Mouse (Mus musculus): ENCODE data around the gene Slc27a1.

Slc27a1 gene

GRCm38 (mm10) chr8:71568387-71568937, at the start of gene Slc27a1:
TSS of gene Slc27a1 (plus strand) at chr8:71568882.
- DNase-seq = peak; percentile 92

DNA sequence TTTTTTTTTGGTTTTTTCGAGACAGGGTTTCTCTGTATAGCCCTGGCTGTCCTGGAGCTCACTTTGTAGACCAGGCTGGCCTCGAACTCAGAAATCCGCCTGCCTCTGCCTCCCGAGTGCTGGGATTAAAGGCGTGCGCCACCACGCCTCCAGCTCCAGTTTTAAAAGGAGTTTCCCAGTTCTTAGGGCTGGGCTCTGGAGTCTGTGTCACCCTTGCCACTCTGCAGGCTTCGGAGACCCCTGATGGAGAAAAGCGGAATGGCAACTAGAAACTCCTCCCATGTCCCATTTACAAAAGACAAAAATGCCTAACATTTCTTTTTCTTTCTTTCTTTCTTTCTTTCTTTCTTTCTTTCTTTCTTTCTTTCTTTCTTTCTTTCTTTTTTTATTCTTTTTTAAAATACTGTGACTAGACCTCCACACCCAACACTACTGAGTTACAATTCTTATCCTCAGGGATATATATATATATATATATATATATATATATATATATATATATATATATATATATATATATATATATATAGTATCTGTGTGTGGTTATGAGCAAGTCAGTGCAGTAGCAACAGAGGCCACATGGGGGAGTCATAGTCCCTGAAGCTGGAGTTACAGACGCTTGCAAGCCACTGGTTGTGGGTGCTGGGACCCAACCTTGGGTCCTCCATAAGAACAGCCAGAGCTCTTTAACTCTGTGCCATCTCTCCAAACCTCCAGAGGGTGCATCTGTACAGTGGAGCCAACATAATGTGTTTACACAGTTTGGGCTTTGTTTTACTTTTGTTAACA, 49.5 kb upstream of the Slc27a1 start:
- peak; percentile 76 for DNase-seq

DNA sequence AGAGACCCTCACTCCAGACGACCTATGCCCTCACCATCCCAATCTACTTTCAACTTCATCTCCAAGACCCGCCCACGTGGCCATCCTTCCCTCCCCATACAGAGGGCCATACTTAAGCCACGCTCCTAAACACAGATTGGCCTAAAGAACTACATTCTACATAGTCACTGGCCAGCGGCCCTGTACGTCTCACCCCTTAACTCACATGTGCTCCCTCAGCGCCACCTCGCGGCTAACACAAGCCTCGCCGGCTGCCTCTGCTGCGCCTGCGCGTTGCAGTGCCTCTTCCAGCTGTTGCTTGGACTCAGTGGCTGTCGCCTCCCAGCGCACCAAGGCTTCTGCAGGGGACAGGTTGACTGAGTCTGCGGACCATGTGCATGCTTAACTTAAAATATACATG, 47.0 kb upstream of the Slc27a1 start:
- DNase-seq = peak; percentile 95

DNA sequence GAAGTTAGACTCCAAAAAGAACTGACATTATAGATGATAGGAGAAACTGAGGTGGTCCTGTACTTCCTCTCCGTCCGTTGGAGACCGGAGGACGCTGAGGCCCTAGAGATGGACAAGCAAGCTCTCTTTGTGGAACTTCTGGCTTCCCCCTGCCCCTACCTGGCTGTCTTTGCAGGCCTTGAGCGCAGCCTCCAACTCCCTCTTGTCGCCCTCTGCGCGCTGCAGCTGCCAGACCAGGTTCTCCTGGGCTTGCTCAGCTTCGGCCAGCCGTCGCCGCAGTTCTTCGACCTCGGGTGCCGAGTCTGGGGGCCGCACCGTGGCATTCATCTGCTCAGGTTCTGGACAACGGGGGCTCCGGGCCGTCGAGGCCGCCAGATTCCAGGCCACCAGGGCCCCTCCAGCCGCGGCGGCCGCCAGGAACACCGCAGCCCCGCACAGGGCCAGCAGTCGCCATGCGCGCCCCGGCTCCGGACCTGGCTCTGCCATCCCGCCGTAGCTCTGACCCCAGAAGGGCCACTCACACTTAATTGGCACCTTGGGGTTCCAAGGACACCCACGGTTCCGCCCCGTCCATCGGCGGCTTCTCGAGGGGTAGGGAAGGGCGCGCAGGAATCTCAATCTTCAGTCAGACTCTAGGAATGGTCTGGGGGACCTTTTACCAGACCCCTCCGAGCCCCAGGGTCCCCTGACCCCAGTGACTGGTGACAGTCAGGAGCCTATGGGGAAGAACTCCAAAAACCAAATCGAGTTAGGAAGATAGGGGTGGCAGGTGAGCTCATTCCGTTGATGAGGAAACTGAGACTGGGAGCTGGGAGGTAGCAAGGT, 43.2 kb upstream of the Slc27a1 start, which contains the start of gene Ccdc194:
Ccdc194 (minus strand) TSS at position 486 of the 825 bp plus-strand sequence.
- no peak for DNase-seq

DNA sequence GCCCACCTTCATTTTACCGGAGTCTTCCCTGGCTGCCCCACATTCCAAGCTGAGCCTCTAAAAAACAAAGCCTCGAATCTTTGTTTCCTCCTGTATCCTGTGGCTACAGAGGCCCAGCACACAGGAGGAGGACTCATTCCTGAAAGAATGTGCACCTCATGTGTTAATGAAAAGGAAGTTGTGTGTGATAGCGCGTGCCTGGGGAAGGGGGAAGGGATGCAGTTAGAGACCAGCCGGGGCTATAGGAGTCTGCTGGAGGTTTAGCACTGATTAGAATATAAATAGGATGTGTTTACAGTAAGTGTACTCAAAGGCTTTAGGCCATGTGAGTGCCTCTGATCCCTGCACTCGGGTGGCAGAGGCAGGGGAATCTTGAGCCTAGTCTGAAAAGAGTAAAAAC, 42.4 kb upstream of the Slc27a1 start:
- no peak for DNase-seq

DNA sequence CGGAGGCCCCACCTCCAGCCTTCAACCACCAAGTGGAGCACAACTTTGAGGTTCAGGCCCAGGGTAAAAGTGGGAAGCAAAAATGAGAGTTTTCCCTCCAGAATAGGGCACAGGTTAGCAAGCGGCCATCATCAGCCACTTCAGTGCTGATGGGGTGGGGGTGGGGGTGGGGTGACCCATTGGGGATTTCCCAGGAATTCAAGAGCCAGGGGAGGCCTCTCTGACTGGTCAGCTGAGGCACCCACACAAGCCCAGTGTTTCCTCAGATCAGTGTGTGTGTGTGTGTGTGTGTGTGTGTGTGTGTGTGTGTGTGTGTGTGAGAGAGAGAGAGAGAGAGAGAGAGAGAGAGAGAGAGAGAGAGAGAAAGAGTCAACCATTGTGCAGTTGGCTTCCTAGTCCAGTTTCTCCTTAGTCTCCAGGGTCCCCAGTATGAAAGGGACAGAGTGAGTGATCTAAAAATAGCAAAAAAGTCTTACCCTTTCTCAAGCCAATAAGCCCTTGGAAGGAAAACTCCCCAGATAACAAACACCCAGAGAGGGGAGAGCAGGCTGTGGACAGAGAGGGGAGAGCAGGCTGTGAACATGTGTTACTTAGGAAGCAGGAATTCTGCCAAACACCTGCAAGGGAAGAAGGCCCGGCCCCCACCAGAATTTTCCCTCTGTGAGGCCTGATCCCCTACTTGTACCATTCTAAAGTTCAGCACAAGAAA, 41.4 kb upstream of the Slc27a1 start:
- no peak for DNase-seq

GRCm38 (mm10) chr8:71528362-71529073, 40.2 kb upstream of the Slc27a1 start:
- peak; percentile 49 for DNase-seq

GRCm38 (mm10) chr8:71530735-71531467, 37.8 kb upstream of the Slc27a1 start:
- DNase-seq = peak; percentile 52

DNA sequence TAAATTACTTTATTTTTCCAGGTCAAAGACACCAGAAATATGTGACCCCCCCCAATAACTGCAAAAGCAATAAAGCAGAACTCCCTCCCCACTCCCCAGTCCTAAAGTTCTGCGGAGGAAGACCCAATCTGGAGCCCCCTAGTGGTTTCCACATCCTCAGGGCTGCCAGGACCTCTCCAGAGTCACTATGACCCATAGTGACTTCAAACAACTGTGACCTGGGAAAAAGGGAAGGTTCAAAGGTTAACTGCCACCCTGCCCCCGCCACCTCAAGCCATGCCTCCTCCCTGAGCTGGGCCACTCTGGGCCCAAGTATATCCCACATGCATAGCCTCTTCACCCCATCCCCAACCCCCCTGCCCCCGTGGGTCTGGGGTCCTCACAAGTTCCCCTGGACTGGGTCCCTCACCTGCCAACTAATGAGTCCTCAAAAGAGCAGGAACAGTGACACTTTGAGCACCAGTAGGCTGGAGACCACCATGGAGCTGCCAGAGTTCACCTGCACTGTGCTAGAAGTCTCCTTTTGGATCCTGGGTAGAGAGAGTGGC, 34.3 kb upstream of the Slc27a1 start:
- no peak for DNase-seq

DNA sequence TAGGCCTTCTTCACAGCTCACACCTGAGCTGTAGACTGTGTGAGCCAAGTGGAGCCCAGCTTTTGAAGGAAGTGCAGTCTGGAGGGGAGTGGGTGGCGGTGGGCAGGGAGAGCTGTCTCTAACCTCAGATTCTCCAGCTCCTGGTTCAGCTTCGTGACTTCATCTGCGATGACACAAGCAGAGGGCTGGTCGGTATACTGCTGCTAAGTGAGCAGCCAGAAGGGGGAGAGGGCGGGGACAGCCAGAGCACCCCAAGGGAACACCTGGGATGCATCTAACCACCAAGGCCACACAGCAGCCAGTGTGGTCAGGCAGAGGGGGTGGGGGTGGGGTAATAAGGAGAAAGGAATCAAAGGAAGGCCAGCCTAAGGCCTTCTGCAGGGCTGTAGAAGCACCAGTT, 33.0 kb upstream of the Slc27a1 start:
- no peak for DNase-seq

DNA sequence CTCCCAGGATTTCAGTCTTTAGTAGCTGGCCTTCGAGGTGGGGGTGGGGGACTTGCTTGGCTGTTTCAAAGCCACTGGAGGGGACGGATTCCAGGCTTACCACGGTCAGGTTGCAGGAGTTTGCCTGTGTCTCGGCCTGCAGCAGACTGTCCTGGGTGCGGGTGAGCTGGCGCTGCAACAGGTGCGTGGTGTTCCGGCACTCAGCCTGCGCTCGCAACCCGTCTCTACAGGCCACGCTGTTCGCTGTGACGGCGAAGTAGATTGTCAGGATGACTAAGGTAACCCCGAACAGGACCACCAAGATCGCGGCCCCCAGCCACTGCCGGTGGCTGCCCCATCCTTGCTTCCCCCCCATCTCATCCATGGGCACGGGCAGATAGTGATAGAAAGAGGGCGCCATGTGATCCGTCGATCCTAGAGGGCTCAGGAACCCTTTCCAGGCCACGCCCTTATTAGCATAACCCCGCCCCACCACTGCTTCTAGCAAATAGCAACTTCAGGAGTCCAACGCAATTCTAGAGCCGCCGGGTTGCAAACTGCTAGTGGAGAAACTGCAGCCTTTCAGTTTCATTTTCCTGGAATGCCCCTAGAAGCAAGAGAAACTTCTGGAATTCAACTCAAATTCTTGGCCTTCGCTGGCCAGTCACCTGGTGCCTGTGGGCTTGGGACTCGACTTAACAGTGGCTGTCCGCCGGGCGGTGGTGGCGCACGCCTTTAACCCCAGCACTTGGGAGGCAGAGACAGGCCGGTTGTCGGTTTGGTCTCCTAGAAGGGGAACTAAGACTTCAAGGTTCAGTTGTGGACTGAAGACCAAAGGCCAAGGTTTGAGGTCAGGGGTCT, 31.4 kb upstream of the Slc27a1 start, which contains the start of gene Bst2:
Bst2 (minus strand) TSS at position 429 of the 840 bp plus-strand sequence.
- DNase-seq = peak; percentile 95

- DNase-seq = peak; percentile 99
Observed at GRCm38 (mm10) chr8:71542632-71543343, 25.9 kb upstream of the Slc27a1 start, which contains the start of gene Mvb12a. TSS of gene Mvb12a (plus strand) at chr8:71542922.

DNA sequence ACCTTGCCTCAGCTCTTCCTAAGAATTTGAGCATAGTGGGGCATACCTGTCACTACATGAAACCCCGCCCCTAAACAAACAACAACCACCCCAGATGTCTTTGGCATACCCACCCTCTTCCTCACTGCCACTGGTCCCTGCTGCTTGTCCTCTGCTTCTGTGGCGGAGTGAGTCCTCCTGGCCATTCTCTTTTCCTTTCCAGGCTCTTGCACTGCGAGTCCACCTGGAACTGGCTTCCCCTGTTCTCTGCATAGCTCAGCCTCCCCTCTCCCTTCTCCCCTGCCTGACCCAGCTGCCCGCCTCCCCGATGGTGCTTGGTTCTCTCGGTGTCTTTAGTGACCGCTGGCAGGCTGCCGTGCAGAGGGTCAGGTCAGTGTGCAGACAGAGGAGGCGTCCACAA, 24.9 kb upstream of the Slc27a1 start:
- no peak for DNase-seq

- no peak for DNase-seq
Observed at GRCm38 (mm10) chr8:71545053-71545452, 23.6 kb upstream of the Slc27a1 start.

DNA sequence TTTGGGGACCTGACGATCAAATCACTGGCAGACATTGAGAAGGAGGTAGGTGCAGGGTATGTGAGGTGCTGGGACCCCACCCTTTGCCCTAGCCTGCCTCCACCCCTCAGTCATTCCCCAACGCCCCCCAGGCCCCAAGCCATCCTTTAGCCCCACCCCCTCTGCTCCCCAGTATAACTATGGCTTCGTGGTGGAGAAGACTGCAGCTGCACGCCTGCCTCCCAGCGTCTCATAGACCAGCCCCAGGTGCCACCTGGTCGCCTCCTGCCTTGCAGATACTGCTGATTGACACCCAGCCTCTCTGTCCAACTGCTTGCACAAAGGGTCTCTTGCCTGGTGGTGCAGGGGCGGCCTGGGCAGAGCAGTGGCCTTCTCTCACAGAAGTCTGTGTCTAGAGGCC, 21.1 kb upstream of the Slc27a1 start:
- DNase-seq = no peak

GRCm38 (mm10) chr8:71550754-71551153, 17.9 kb upstream of the Slc27a1 start:
- DNase-seq = no peak

DNA sequence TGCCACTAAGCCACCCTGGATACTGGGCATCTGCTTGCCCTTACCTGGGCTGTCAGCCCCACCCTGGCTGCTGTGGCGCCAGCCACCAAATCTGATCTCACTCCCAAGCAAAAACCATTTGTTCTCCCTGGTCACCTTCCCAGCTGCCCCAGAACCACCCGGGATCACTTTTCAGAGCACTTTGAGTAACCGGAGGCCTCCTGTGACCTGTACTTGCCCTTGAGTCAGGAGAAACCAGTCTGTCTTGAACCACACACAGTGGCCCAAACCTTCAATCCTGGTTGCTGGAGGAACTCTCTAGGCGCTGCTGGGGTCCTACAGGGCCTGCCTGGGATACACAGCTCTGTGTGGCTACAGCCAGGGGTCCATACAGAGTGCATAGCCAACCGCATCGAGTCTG, 15.9 kb upstream of the Slc27a1 start:
- DNase-seq = no peak

DNA sequence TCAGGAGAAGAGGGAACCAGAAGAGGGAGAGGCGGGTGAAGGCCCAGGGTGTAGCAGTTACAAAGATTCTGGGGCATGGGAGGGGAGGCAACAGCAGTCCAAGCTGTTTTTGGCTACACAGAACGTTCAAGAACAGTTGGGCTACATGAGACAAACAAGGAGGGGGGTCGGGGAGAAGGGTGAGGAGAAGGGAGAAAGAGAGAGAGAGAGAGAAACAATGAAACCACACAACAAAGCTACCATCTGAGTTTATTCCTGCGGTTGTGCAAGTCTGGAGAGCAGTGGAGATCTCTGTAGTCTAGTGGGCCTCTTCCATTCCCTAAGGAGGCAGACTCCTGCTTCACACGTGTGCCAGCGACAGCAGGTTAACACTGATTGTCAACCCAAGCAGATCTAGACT, 14.7 kb upstream of the Slc27a1 start:
- DNase-seq = no peak

DNA sequence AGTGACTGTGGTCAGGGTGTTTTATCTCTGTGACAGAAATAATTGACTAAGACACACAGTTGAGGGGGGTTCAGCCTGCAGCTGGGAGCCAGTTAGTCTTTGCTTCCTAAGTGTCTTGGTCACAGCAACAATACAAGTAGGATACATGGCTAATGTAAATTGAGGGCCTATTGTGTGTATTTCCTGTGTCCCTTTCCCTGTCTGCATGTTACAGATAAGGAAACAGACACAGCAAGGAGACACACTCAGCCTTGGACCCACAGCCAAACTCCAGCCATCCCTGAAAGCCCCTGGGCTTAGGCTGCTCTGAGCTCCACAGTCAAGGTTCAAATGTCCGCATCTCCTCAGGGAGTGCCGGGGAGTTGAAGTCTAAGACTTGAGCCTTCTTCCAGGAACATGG, 14.0 kb upstream of the Slc27a1 start:
- no peak for DNase-seq

Data from kidney, adult 9 months (tissue).